ENCODE assay signal across 27 mouse cellular contexts in the genomic region with DNA sequence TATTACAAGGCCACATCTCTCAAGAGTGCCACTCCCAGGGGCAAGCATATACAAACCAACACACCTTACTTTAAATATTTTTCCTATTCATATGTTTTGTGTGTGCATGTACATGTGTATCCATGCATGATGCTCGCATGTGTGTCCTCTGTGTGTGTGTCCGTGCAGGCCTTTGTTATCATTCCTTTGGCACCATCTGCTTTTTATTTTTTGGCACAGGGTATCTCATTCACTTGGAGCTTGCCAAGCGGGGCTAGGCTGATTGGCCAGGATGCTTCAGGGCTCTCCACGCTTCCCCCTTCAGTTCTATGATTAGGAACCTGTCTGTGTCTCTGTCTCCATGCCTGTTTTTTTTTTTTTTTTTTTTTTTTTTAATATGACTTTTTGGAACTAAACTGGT.
"Had no signal": no experiment of that assay in that cellular context is flagged by ENCODE, and none has a peak within 500 bp of the region (broad histone marks: within the 10 kb centered on the region; RNA-seq: fewer than 3 reads in every experiment).

No protein-coding gene starts in this region.

- H3K36me3 ChIP-seq: heart, embryonic 10.5 days; heart, embryonic 13.5 days; heart, embryonic 15.5 days; hindbrain, embryonic 13.5 days; hindbrain, embryonic 15.5 days; kidney, embryonic 15.5 days; limb, embryonic 13.5 days; limb, embryonic 15.5 days; liver, embryonic 12.5 days had no signal

- H3K9ac ChIP-seq: heart, embryonic 13.5 days; heart, embryonic 15.5 days; hindbrain, embryonic 13.5 days; hindbrain, embryonic 15.5 days; kidney, embryonic 15.5 days; limb, embryonic 13.5 days; limb, embryonic 15.5 days; liver, embryonic 12.5 days; liver, embryonic 14.5 days had no signal

- H3K27me3 ChIP-seq: heart, embryonic 13.5 days; heart, embryonic 15.5 days; hindbrain, embryonic 13.5 days; hindbrain, embryonic 15.5 days; kidney, embryonic 15.5 days; limb, embryonic 13.5 days; limb, embryonic 15.5 days; liver, embryonic 12.5 days had no signal

- H3K4me1 ChIP-seq: heart, embryonic 15.5 days; hindbrain, embryonic 13.5 days; kidney, embryonic 15.5 days had no signal

- H3K9me3 ChIP-seq: heart, embryonic 10.5 days; heart, embryonic 13.5 days; heart, embryonic 15.5 days; hindbrain, embryonic 13.5 days; hindbrain, embryonic 15.5 days; kidney, embryonic 15.5 days; limb, embryonic 13.5 days; limb, embryonic 15.5 days; liver, embryonic 12.5 days had no signal

- ATAC-seq: hindbrain, postnatal 0 days; intestine, embryonic 16.5 days; liver, embryonic 12.5 days had no signal

- H3K27ac ChIP-seq: gastrocnemius, adult 2 months; heart, embryonic 10.5 days; heart, embryonic 13.5 days; heart, embryonic 15.5 days; hindbrain, embryonic 13.5 days; hindbrain, embryonic 15.5 days; hindbrain, postnatal 0 days; kidney, embryonic 15.5 days; kidney, postnatal 0 days; limb, embryonic 13.5 days; limb, embryonic 15.5 days; liver, embryonic 12.5 days; liver, embryonic 14.5 days had no signal

- H3K4me3 ChIP-seq: gastrocnemius, adult 2 months; heart, embryonic 10.5 days; heart, embryonic 13.5 days; heart, embryonic 15.5 days; hindbrain, embryonic 13.5 days; hindbrain, embryonic 15.5 days; kidney, embryonic 15.5 days; limb, embryonic 13.5 days; limb, embryonic 15.5 days; liver, embryonic 12.5 days had no signal

- DNase-seq: gastrocnemius, adult 2 months; gastrocnemius, postnatal 14 days; gastrocnemius, postnatal 36 days; heart, adult 18-20 months; heart, postnatal 14 days; heart, postnatal 36 days; kidney, adult 11 months; kidney, adult 2 months; kidney, adult 9 months; kidney, postnatal 14 days; kidney, postnatal 36 days; layer of hippocampus, adult 9-11 months; layer of hippocampus, postnatal 36 days; lung, adult 18-20 months had no signal

- H3K4me2 ChIP-seq: heart, embryonic 13.5 days; heart, embryonic 15.5 days; hindbrain, embryonic 13.5 days; hindbrain, embryonic 15.5 days; kidney, embryonic 15.5 days; limb, embryonic 13.5 days; limb, embryonic 15.5 days; liver, embryonic 12.5 days had no signal
